Mouse (Mus musculus) embryonic fibroblast, embryonic 13.5 days (primary cell): ENCODE measurements around the gene Dnpep. TPM values are rescaled to one million over a fixed set of nuclear protein-coding genes. Genes with fewer than 3 reads are reported as not detected.

Source experiments
- H3K27ac ChIP-seq: 2 replicates; pipeline ENCODE4 v1.5.1; 2012; ENCODE audit warnings: low read length, control low read depth, inconsistent platforms; ENCODE audit not compliant: insufficient read depth
- H3K4me1 ChIP-seq: 2 replicates; pipeline ENCODE4 v1.6.1; 2011; ENCODE audit warnings: low read length; ENCODE audit not compliant: control insufficient read depth, insufficient read depth
- H3K4me3 ChIP-seq: 2 replicates; pipeline ENCODE4 v1.5.1; 2011; ENCODE audit warnings: mild to moderate bottlenecking, control low read depth, low read length; ENCODE audit not compliant: insufficient read depth
- CTCF ChIP-seq: IDR thresholded peaks from 2 replicates; pipeline ENCODE4 v1.5.1; 2011; ENCODE audit warnings: mild to moderate bottlenecking, control low read depth, low read length, moderate library complexity, borderline replicate concordance; ENCODE audit not compliant: insufficient read depth
- POLR2A ChIP-seq: IDR thresholded peaks from 2 replicates; pipeline ENCODE4 v1.6.1; 2011; ENCODE audit warnings: low read depth, mild to moderate bottlenecking, control low read depth, low read length, moderate library complexity
- polyA plus RNA-seq: library from polyadenylated mRNA; stranded (reverse); fragments of >200 nt; gene quantifications from 2 replicates; pipeline ENCODE4 v1.2.4, GENCODE M21; 2011; ENCODE audit warnings: low read depth; ENCODE audit not compliant: missing spikeins, insufficient read length

Dnpep gene
- polyA plus RNA-seq = 79.7 and 96.9 TPM in 2 replicates

DNA sequence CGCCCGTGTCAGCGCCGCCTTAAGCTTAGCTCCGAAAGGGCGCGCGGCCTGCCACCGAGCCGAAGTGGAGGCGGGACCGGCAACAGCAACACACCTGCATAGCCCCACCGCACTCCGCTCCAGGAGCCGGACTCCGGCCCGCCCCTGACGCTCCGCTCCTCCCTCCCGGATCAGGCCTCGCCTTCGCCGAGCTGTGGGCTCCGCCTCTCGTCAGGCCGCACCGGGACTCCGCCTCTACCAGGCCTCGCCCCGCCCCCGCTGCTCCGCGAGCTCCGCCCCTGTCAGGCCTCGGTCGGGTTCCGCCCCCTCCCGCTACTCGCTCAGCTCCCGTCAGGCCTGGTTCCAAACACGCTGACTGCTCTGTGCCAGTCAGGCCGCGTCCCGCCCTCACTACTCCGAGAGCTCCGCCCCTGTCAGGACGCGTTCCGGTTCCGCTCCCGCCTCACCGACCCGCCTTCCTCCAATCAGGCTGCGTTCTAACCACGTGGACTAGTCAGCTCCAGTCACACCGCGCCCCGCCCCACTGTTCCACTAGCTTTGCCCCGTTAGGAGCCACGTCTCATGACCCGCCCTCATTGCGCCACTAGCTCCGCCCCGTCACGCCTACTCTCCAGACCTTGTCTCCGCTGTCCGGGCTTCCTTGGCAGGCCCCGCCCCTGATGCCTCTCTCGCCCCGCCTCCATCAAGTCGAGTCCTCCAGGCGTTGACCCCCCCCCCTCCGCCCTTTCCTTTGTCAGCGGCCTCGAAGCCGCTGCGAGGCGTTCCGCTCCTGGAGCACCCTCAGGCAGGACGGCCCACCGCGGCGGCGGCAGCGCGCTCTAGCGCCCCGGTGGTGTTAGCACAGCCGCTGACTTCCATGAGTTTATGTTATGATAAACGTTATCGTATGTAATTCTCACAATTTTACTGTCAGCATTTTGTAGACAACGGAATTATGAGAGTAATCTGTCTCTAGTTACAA lies at the start of gene Dnpep:
TSS of gene Dnpep (minus strand) at position 750 of the 961 bp plus-strand sequence.
- Histone ChIP-seq H3K27ac (peak within 1 kb of the TSS; percentile 89), H3K4me3 (peak within 1 kb of the TSS; percentile 80), H3K4me1 (no peaks in the 10 kb centered on the region)
- TF ChIP-seq POLR2A (peak; percentile 52; the same call in 1 of the 2 replicates), CTCF (peak; percentile 53; the same call in 1 of the 2 replicates)

DNA sequence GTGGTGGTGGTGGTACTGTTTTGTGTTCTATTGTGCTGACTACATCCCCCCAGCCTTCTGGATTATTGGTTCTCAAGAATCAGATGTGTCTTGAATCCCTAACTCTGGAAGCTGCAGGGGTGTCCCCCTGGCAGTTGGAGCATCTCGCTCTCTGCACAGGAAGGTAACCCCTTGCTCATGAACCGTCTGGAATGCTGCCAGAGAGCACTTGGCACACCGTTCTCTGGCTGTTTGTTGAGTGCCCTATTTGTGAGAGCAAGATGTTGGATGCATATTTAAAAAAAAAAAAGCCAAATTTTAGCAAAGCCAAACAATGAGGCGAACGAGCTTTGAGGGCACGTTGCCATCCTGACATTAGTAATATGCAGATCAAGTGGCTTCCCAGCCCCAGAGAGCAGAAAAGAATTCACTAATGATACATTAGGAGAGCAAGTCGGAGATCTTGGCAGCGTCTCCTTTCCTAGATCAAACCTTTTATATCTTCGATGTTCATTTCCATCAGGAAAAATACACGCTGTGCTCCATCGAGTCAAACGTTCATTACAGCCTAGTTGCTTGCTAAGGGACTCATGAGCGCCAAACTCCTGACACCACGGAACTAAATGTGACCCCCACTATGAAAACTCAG lies 47.8 kb upstream of the Dnpep start:
- H3K4me3 ChIP-seq = no peak overlapping the region
- 0 out of 2 replicates have a peak, but pooled peaks cover 2% of the 10 kb centered on the region for H3K4me1 ChIP-seq
- no peak for TF ChIP-seq CTCF
- TF ChIP-seq POLR2A = no peak
- H3K27ac ChIP-seq = no peak overlapping the region

DNA sequence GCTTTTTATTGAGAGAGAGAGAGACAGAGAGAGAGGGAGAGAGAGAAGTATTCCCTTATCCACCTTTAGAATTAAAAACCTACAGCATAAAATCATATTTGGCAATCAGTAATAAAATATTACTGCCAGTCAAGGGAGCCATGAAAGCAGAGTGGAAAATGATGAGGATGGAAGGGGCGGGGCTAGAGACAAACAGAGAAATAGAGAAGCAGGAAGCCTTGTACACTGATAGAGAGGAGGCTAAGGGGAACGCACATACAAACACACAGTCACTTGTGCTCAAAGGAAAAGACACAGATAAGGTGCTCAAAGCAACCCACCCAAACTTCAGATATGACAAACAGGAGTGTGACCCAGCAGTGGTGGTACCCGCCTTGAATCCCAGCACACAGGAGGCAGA lies 46.1 kb upstream of the Dnpep start:
- no peak for TF ChIP-seq CTCF
- TF ChIP-seq POLR2A = no peak
- Histone ChIP-seq H3K4me3 (no peak overlapping the region), H3K4me1 (0 out of 2 replicates have a peak, but pooled peaks cover 2% of the 10 kb centered on the region), H3K27ac (no peak overlapping the region)

DNA sequence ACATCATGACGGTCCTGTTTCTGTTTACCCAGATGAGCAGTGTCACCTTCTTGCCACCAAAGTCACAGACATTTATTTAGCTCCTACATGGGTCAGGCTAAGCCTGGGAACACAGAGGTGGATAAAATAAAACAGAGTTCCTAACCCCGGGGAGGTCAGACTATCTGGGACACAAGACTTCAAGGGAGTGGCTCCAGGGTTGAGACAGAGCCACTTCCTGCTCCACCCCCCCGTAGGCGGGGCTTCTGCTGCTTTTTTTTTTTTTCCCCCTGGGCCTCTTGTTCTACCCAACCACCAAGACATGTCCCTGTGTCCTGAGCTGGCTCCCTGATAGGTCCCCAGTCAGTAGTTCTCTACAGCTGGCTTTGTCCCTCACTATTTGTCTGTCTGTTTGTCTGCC lies 44.0 kb upstream of the Dnpep start:
- no peak for TF ChIP-seq CTCF
- no peak for TF ChIP-seq POLR2A
- Histone ChIP-seq H3K4me1 (0 out of 2 replicates have a peak, but pooled peaks cover 2% of the 10 kb centered on the region), H3K27ac (no peak overlapping the region), H3K4me3 (no peak overlapping the region)

DNA sequence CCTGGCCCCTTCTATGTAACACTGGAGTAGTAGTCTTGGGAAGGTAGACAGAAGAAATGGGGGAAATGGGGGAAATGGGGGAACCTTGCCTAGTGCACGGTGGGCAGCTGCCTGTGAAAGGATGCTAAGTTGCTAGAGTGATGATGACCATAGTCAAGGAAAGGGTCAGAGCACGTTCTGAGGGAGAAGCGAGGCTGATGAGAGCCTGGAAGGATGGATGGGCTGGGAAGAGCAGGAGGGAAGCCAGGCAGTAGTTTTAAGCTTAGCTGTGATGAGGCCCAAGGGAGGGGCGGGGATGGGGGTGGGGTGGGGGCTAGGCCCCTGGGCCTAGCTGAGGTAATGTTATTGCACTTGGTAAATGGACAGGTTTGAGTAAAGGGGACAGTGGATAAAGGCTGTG lies 43.3 kb upstream of the Dnpep start:
- TF ChIP-seq CTCF = no peak
- H3K4me1 ChIP-seq = 0 out of 2 replicates have a peak, but pooled peaks cover 2% of the 10 kb centered on the region
- H3K27ac ChIP-seq = no peak overlapping the region
- no peak overlapping the region for H3K4me3 ChIP-seq

DNA sequence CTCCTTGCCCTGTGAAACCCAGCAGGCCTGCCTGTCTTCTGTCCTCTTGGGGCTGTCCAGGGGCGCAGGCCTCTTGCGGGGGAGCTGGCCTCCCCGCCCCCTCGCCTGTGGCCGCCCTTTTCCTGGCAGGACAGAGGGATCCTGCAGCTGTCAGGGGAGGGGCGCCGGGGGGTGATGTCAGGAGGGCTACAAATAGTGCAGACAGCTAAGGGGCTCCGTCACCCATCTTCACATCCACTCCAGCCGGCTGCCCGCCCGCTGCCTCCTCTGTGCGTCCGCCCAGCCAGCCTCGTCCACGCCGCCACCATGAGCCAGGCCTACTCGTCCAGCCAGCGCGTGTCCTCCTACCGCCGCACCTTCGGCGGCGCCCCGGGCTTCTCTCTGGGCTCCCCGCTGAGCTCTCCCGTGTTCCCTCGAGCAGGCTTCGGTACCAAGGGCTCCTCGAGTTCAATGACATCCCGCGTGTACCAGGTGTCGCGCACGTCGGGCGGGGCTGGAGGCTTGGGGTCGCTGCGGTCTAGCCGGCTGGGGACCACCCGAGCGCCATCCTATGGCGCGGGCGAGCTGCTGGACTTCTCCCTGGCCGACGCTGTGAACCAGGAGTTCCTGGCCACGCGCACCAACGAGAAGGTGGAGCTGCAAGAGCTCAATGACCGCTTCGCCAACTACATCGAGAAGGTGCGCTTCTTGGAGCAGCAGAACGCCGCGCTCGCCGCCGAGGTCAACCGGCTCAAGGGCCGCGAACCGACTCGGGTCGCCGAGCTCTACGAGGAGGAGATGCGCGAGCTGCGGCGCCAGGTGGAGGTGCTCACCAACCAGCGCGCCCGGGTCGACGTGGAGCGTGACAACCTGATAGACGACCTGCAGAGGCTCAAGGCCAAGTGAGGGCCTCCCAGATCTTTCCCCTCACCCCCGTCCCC lies 42.6 kb upstream of the Dnpep start, which contains the start of gene Des:
TSS of gene Des (plus strand) at position 218 of the 920 bp plus-strand sequence.
- TF ChIP-seq CTCF (no peak), POLR2A (no peak)
- H3K4me3 ChIP-seq = 0 out of 2 replicates have a peak within 1 kb of the TSS, but pooled peaks have one; percentile 3
- 0 out of 2 replicates have a peak, but pooled peaks cover 2% of the 10 kb centered on the region for H3K4me1 ChIP-seq
- H3K27ac ChIP-seq = no peak within 1 kb of the TSS

DNA sequence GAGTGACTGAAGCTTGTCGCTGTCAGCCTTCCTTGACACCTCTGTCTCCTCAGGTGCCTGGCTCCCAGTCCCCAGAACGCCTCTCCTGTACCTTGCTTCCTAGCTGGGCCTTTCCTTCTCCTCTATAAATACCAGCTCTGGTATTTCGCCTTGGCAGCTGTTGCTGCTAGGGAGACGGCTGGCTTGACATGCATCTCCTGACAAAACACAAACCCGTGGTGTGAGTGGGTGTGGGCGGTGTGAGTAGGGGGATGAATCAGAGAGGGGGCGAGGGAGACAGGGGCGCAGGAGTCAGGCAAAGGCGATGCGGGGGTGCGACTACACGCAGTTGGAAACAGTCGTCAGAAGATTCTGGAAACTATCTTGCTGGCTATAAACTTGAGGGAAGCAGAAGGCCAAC lies 41.6 kb upstream of the Dnpep start:
- Histone ChIP-seq H3K27ac (no peak overlapping the region), H3K4me1 (0 out of 2 replicates have a peak, but pooled peaks cover 2% of the 10 kb centered on the region), H3K4me3 (no peak overlapping the region)
- TF ChIP-seq CTCF (no peak), POLR2A (no peak)

DNA sequence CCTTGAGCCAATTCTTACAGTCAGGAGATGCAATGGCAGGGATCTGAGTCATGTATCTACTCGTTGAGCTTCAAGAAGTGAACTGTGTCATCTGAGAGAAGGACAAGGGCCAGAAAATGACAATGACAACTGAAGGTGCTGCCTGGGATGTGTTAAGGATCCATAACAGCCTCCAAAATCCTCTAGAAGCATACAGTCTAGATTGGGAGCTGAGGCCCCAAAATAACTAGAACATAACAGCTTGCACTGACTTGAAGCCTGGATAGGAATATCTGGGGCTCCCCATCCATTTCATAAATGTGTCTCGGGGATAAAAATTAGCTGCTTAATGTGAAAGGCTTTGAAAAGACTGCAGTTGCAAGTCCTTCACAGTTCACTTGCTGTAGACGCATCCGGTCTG lies 40.2 kb upstream of the Dnpep start:
- Histone ChIP-seq H3K4me1 (0 out of 2 replicates have a peak, but pooled peaks cover 2% of the 10 kb centered on the region), H3K4me3 (no peak overlapping the region), H3K27ac (no peak overlapping the region)
- no peak for TF ChIP-seq POLR2A
- no peak for TF ChIP-seq CTCF

DNA sequence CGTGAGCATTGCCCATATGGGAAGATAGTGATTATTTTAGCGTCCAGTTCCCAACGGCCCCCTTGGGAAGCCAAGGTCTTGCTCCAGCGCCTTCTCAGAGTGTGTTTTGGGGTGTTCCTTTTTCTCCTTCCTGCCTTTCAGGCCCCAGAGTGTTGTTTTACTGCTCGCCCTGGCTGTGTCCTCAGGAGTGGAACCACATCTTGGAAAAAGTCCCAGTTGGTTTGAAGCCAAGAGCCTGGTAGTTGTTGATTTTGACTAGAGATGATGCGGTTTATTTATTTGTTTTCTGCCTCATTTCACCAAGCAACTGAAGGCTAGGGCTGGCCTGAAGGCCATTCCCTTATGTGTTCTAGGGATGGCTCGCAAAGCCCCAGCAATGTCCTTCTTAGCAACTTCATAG lies 39.5 kb upstream of the Dnpep start:
- no peak overlapping the region for H3K4me3 ChIP-seq
- H3K4me1 ChIP-seq = 0 out of 2 replicates have a peak, but pooled peaks cover 2% of the 10 kb centered on the region
- TF ChIP-seq POLR2A (no peak), CTCF (no peak)
- H3K27ac ChIP-seq = no peak overlapping the region
